Mouse (Mus musculus) right cerebral cortex, postnatal 14 days (tissue): ENCODE measurements around the gene Ajap1.
A peak's percentile ranks its signal among the peaks of the same experiment; 100 is the strongest.

Experiments used
- DNase-seq: peaks from one replicate; pipeline ENCODE4 v3.0.0; 2022

Ajap1 gene

GRCm38 (mm10) chr4:153451516-153451915 lies 31.1 kb downstream of the Ajap1 start:
- DNase-seq: no peak

- DNase-seq: no peak
Measured at GRCm38 (mm10) chr4:153442522-153442921, 40.1 kb downstream of the Ajap1 start.

DNA sequence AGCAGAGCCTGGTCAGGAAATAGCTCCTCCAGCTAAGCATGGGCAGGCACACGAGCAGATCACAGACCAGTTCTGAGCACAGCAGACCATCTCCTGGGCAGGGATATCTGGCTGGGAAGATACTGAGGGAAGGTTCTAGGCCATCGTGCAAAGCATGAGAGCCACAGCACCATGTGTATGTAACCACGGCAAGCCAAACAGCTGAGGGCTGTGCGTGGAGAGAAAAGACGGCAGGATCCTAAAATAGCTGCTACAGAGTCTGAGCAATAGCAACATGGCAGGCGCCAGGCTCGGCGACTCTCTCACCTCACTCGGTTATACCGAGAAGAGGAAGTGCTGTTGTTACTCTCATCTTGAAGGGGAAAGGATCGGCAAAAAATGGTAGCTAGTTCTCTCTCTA lies 42.7 kb downstream of the Ajap1 start:
- DNase-seq: peak; percentile 57

DNA sequence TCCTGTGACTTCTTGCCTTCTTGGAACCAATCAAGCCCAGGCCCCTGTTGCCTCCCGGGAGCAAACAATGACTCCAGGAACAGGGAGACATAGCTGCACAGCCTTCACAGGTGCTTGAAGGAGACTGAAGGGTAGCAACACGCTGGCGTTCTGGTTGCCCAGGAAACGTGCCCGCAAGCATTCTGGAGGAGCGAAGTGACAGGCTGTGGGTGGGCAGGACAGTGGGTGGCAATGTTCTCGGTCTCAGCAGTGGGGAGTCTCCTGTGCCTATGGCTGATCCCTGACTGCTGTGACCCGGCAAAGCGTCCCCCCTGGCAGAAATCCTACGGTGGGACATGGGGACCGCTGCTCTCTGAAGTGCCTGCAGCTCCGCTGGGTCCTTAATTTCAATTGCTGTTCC lies 43.6 kb downstream of the Ajap1 start:
- DNase-seq: peak; percentile 77

DNA sequence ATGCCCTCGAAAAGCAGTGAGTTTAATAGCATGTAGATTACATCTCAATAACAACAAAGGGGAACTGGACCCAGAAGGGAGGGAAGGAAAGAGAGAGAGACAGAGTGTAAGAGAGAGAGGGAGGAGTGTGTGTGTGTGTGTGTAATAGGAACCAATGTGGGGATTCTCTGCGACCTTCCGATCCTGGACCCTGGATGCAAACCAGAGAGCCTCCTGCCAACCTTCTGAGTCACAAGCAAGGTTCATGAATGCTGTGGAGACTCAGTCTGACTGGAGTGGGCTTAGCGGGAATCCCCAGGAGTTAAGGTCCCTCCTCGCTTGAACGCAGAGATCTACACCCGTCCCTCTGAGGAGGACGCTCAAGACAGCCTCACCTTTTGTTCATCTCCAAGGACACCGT lies 45.4 kb downstream of the Ajap1 start:
- no peak for DNase-seq

DNA sequence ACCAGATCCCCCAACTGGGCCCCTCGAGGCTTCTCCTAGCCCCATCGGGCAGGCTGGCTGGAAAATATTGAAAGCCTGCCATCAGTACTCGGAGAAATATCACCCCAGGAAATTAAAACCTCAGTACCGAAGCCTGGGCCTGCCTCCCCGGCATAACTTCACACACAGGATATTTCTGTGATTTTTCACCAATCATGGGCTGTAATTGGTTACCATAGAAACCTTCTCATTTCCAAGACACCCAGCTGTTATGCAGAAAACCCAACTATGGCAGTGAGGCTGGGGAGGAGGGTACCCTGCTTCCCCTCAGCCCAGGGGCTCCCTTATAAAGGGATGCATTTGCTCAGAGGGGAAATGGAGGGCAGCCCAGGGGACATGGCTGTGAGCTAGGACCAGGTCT lies 46.7 kb downstream of the Ajap1 start:
- DNase-seq: no peak

DNA sequence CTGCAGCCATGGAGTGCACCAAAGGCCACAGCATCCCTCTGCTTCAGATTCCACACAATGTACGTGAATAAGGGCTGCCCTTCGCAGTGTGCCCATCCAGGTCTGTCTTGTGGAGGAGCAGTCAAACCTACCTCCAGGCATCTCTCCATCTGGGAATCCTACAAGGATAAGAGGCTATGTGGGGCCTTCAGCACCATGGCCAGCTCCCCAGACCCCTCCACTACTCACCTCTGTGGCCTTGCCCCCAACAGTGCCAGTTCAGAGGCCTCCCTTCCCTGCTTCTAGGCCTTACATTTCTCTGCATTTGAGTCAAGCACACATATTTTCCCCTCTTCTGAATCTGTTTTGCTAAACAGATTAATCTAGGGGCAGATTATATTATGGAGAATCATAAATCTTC lies 52.6 kb downstream of the Ajap1 start:
- DNase-seq: no peak

DNA sequence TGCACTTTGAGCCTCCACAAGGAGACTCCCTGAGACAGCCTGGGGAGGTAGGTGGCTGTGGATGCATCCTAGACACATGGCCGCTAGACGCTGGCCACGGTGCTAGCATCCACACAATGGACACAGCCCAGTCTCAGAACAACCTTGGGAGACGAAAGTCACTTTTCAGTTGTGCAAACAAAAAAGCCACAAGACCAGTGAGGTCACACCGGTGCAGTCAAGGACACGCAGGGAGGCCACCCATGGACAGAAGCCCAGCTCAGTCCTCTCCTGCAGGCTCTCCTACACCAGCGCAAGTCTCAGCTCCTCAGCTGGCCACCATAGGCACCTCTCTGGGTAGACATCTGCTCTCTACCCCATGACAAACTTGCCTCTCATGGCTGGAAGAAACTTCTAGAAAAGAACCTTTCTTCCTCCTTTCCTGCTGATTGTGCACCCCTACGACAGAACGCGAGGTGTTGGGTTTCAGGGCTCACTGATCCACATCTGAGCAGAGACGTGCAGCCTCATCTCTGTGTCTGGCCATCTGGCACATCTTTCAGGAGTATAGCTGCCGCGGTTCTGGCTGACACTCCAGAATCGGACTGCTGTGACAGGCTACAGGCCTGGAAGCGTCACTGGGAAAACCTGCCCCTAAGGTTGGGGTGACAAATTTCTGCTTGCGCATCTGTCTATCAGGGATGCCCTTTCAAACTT lies 56.5 kb downstream of the Ajap1 start:
- no peak for DNase-seq

DNA sequence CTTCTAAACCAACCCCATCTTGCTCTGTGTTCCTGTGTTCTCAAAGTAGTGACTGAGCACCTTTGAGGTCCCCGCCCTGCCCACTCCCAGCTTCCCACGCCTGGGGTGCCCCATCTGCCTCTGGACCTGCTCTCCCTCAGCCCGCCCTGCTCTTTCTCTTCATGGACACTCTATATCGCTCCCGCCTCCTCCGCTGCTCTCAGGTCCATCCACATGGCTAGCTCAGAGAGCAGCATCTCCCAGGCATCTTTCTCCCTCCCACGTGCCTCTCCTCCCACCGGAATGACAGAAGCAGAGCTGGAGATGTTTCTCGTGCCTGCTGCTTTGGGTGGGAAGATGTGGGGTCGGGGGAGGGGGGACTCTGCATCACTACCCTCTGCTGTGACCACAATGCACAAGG lies 58.3 kb downstream of the Ajap1 start:
- no peak for DNase-seq

DNA sequence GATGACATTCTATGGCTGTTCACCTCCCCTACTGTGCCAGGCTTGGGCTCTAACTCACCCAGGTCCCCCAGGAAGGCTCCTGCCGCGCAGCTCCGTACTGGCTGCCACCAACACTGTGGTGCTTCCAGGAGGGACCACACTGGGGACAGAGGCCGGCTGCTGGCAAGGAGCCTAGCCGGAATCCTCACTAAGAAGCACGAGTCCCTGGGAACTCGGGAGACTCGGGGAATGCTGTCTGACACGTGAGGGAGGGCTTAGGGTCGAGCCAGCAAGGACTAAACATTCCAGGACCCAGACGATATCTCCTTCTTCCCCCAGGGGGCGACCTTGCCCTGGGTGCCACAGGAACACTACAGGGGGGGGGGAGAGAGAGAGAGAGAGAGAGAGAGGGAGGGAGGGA lies 64.7 kb downstream of the Ajap1 start:
- peak; percentile 57 for DNase-seq

DNA sequence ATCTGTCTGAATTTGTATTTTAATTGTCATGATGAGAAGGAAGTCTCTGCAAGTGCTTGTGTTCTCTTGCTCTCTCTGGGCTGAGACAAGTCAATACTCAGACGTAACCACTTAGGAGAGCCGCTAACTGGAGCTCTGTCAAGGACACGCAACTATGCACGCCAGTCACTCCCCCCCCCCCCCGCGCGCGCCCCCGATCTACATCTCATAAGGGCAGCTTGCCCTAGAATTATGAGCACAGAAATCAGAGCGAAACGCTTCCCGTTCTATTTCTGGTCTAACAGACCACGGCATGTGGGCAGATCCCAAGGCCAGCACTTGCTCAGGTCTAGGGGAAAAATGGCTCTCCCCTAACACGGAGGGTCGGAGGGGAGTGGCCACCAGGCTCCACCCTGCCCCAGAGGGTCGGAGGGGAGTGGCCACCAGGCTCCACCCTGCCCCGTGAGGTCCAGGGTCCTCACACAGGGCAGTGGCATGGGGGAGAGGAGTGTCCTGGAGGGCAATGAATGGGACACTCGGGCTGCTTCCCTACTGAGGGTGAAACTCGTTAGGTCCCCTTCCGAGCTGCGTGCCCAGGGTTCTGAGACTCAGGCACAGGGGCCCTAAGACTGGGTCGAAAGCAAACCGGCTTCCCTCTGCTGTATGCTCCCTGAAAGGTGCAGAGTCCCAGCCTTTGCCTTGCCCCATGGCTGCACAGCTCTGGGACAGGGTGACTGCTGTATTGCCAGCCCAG lies 65.3 kb downstream of the Ajap1 start:
- DNase-seq: no peak

GRCm38 (mm10) chr4:153416111-153416510 lies 66.5 kb downstream of the Ajap1 start:
- DNase-seq: no peak

DNA sequence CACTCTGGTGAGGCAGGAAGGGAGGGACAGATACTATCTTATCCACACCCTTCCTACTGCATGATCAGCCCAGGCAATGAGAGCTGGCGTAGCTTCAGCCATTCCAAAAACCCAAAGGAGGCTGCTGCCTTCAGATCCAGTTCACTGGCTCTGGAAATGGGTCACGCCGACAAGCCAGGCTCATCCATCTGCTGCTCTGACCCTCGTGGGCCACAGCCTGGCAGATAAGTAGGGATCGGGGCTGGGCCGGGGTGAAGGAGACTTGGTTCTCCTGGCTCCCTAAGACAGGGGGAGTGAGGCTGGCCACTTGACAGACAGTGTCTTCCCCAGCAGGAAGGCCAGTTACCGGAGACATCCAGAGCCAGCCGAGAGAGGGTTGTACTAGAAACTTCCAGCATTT lies 84.2 kb downstream of the Ajap1 start:
- DNase-seq: no peak

DNA sequence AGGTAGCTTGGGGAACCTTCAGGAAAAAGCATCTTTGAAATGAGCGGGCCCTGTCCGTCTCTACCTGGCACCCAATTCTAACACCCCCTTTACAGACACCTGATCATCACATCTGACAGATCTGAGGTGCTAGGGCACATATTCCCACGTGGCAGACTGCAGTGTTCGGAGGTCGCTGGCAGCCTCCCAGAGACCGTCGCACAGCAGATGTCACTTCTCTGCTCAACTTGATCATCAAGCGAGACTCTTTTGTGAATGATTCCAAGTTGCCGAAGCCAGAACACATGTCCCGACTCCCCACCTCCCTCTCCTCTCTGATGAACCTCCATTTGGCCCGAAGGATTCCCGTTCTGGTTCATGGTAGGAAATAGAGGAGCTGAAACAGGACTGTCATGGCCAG lies 95.1 kb downstream of the Ajap1 start:
- no peak for DNase-seq

DNA sequence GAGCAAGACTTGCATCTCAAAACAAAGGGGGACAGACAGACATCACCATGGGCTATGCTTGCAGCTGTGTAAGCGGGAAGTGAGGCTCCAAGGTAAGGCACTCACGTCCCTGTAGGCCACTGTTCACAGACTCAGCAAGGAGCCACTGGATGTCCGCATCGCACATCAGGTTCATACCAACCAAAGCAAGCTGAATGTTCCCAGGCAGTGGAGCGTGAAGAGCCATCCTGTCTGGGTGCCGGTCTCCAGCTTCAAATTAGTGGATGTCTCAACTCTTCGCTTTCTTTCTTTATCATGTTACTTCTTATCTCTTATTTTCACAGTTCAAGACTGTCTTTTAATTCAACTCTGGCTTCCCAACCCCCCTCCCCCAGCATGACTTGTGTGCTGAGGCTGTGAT lies 101.2 kb downstream of the Ajap1 start:
- no peak for DNase-seq

DNA sequence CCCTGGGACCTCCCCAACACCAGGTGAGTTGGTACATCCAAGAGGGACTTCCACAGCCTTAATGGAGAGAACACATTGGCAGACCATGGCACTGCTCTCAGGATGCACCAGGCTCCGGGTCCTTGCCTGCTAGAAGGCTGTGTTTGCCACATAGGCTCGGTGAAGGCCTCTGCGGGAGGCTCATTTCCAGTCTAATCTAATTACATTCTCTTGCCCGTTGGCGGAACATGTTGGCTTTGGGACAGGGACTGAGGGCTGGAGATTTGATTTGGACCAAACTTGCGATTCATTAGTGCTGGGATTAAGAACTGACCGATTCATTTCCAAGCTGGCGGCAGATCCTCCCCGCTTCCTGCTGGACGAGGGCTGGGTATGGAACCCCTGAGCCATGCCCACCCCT lies 101.7 kb downstream of the Ajap1 start:
- no peak for DNase-seq

DNA sequence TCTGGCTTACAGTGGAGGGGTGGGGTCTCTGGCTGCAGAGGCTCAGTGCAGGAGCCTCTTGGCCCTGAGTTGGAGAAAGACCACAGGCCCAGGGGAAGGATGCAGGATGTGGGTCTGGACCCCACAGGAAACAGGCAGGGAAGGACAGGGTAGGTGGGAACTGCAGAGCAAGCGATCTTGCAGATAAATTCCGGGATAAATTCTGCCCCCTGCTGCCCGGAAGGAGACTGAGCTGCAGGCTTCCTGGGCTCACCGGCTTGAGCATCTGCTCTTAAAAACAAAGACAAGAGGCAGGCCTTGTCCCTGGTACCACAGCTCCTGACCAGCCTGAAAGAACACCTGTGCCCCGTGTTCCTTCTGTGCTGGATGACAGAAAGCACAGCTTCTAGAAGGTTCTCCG lies 104.6 kb downstream of the Ajap1 start:
- DNase-seq: peak; percentile 57

DNA sequence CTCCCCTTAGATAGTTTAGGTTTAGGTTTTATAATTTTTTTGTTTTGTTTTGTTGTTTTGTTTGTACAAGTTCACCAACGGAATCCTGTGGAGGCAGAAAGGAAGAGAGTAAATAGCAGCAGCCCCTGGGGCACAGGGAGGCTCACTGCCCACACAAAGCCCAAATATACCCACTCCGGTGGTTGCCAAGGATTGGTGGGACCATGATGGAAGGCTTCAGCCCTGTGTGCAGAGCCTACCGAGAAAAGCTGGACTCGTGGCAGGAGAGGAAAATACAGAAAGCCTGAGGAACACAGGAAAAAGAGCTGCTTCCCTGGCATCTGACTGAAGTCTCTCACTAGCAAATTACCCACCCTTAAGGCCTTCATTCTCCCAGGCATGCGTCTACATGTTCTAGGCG lies 108.4 kb downstream of the Ajap1 start:
- DNase-seq: no peak

DNA sequence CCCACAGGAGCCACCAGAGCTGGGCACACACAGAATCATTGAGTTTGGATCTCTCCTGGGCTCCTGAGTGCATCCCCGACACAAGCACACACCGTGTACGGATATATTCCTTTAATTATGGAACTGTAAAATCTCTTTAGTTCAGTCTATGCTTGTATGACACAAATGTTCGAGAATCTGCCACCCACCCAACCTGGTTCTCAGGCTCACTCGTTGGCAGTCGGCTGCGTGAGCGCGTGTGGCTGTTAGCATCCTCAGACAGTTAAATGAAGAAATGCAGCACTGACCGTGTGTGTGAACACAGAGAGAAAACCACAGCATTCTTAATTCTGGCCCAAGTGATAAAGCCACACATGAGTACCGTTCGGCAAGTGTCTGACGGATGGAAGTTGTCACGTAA lies 109.5 kb downstream of the Ajap1 start:
- peak; percentile 54 for DNase-seq

- no peak for DNase-seq
Measured at GRCm38 (mm10) chr4:153368620-153369159, 113.9 kb downstream of the Ajap1 start.

DNA sequence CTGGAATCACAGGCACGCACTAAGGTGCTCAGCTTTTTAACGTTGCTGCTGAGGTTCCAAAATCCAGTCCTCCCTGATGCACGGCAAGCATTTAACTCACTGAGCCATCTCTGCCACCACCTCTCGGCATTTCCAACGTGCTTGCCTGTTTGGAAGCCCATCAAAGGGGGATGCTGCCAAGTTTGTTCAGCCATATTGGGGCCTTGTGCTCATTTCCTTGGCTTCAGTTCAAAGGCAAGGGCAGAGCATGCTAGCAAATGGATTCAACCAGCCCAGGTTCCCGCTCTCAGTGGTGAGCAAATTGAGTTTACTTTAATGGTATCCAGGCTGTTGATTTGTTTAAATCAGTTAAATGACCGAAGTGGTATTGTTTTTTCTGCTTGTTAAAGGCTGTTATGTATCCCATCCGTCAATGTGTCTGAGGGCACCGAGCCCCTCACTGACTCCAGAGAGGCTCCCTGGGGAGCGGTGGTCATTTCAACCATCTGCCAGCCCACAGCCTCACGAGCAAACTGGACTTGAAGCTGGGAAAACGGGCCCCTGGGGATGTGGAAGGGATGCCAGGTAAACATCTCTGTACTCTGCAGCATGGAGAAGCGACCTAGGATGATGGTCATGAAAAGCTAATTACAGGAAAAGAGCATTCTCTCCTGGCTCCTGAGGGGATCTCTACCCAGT lies 121.6 kb downstream of the Ajap1 start:
- DNase-seq: no peak

- peak; percentile 43 for DNase-seq
Measured at GRCm38 (mm10) chr4:153358243-153358550, 124.4 kb downstream of the Ajap1 start.

- no peak for DNase-seq
Measured at GRCm38 (mm10) chr4:153357539-153358242, 124.9 kb downstream of the Ajap1 start.
